ENCODE assay signal across 22 mouse cellular contexts in genomic region chr4:148837644-148838043, GRCm38 (mm10). TPM values are rescaled to one million over a fixed set of nuclear protein-coding genes. Genes with fewer than 3 reads are reported as not detected.
DNase-seq lines count a peak whose midpoint lies in the region; ATAC-seq and TF ChIP-seq lines count a peak whose summit lies in the region.
"Had no signal": no experiment of that assay in that cellular context is flagged by ENCODE, and none has a peak within 500 bp of the region (broad histone marks: within the 10 kb centered on the region; RNA-seq: fewer than 3 reads in every experiment).

No protein-coding gene starts in this region.

- H3K4me3 ChIP-seq in heart, adult 2 months: no peak overlapping the region
- no peak overlapping the region for H3K4me3 ChIP-seq in small intestine, adult 2 months (ENCODE audit: low read depth, low read length)
- H3K4me3 ChIP-seq: embryonic facial prominence, embryonic 12.5 days; erythroblast, embryonic 14.5 days; hindbrain, embryonic 12.5 days; left cerebral cortex, adult 2 months; liver, embryonic 15.5 days; lung, embryonic 15.5 days; midbrain, embryonic 15.5 days had no signal

- TF ChIP-seq CTCF in heart, adult 2 months (IDR thresholded peaks at IDR 0.05): no peak
- TF ChIP-seq CTCF in brain, embryonic 14.5 days (IDR thresholded peaks at IDR 0.05; ENCODE audit: borderline replicate concordance, extremely low read depth, insufficient read depth, insufficient read length): no peak
- TF ChIP-seq CTCF in small intestine, adult 2 months (IDR thresholded peaks at IDR 0.05; ENCODE audit: extremely low read depth, insufficient read length, insufficient replicate concordance, low read depth, low read length): no peak

- ATAC-seq in monocyte, adult 5-6 weeks (replicated peaks; ENCODE audit: insufficient number of reproducible peaks, low FRiP score, low TSS enrichment, poor library complexity, severe bottlenecking): no peak
- ATAC-seq: midbrain, embryonic 15.5 days had no signal

- peaks cover 33% of the 10 kb centered on the region for H3K4me1 ChIP-seq in heart, adult 2 months (ENCODE audit: control insufficient read depth, insufficient read depth, low read length)
- peaks cover 63% of the 10 kb centered on the region for H3K4me1 ChIP-seq in small intestine, adult 2 months (ENCODE audit: control insufficient read depth, insufficient read depth, insufficient read length, low read length)
- H3K4me1 ChIP-seq: liver, embryonic 15.5 days had no signal

- no peaks in the 10 kb centered on the region for H3K27me3 ChIP-seq in heart, adult 2 months (ENCODE audit: control insufficient read depth, insufficient read depth, low read length)
- H3K27me3 ChIP-seq in small intestine, adult 2 months (ENCODE audit: control insufficient read depth, insufficient read depth, low read length): no peaks in the 10 kb centered on the region
- H3K27me3 ChIP-seq: liver, embryonic 15.5 days; lung, embryonic 15.5 days had no signal

- 0 out of 2 replicates have a peak, but pooled peaks have one; percentile 33 for TF ChIP-seq EP300 in heart, adult 2 months (IDR thresholded peaks at IDR 0.05; ENCODE audit: insufficient read depth, low read depth, low read length)

- DNase-seq in cerebellum, postnatal 14 days: peak; percentile 58 to 63
- no peak for DNase-seq in cerebellum, adult 18-20 months
- no peak for DNase-seq in heart, adult 2 months
- DNase-seq in heart, postnatal 36 days: no peak
- DNase-seq in brain, embryonic 14.5 days (ENCODE audit: low read depth): peak; percentile 41
- DNase-seq: adrenal gland, postnatal 14 days; cerebellum, adult 9-10 months; kidney, adult 18-20 months; layer of hippocampus, adult 9-11 months; liver; thymus, adult 18-20 months; thymus, postnatal 4 days had no signal

- H3K9ac ChIP-seq in heart, adult 2 months (ENCODE audit: low read depth, low read length): no peak overlapping the region
- H3K9ac ChIP-seq: embryonic facial prominence, embryonic 12.5 days; hindbrain, embryonic 12.5 days; liver, embryonic 15.5 days; lung, embryonic 15.5 days; midbrain, embryonic 15.5 days had no signal

- peak overlapping the region; percentile 83; the same call in 1 of the 2 replicates for H3K27ac ChIP-seq in heart, adult 2 months
- peak overlapping the region; percentile 95 for H3K27ac ChIP-seq in small intestine, adult 2 months (ENCODE audit: insufficient read depth, low read depth, low read length)
- H3K27ac ChIP-seq: embryonic facial prominence, embryonic 12.5 days; hindbrain, embryonic 12.5 days; kidney, postnatal 0 days; left cerebral cortex, adult 2 months; liver, embryonic 15.5 days; midbrain, embryonic 15.5 days had no signal

- no peaks in the 10 kb centered on the region; the same call in none of the 2 replicates for H3K79me2 ChIP-seq in heart, adult 2 months (replicated peaks; ENCODE audit: control insufficient read depth, insufficient read depth, low read length)

- no peak for TF ChIP-seq POLR2A in heart, adult 2 months (IDR thresholded peaks at IDR 0.05; ENCODE audit: insufficient read depth, low read depth, low read length)
- no peak for TF ChIP-seq POLR2A in brain, embryonic 14.5 days (IDR thresholded peaks at IDR 0.05; ENCODE audit: borderline replicate concordance, extremely low read depth, insufficient read depth, insufficient read length, poor library complexity, severe bottlenecking)
- no peak for TF ChIP-seq POLR2A in small intestine, adult 2 months (IDR thresholded peaks at IDR 0.05; ENCODE audit: low read depth, low read length)

- peaks cover 2% of the 10 kb centered on the region; the same call in 1 of the 2 replicates for H3K36me3 ChIP-seq in heart, adult 2 months (ENCODE audit: control insufficient read depth, insufficient read depth, low read length)
- H3K36me3 ChIP-seq in small intestine, adult 2 months (ENCODE audit: control insufficient read depth, insufficient read depth, low read length): peaks cover 34% of the 10 kb centered on the region
- H3K36me3 ChIP-seq: embryonic facial prominence, embryonic 12.5 days; hindbrain, embryonic 12.5 days; liver, embryonic 15.5 days; lung, embryonic 15.5 days; midbrain, embryonic 15.5 days had no signal

- intact Hi-C loops in heart, adult 2 months (cut with DNase I): loop anchor here (2.0 to 10.0 kb wide), 3 partner anchors 41 to 627 kb away; no protein-coding TSS in a partner anchor
- intact Hi-C loops in heart, postnatal 36 days (cut with DNase I): loop anchor here (2.0 kb wide), 1 partner anchor 17 kb away; no protein-coding TSS in a partner anchor

- WGBS in heart, adult 2 months: 53% methylated on average over 6 of the region's 6 CpGs
- 28% methylated on average over 6 of the region's 6 CpGs for WGBS in small intestine, adult 2 months

RNA-seq across cellular contexts. Expression of gene Casz1, which starts 33.4 kb away (rescaled TPM):
- 10 to 100 TPM; 42.5 to 47.0 TPM for total RNA-seq in heart, adult 2 months (2021)
- polyA plus RNA-seq in heart, adult 2 months (2012; rRNA removed): 21.2 and 22.4 TPM in 2 replicates
- 10 to 100 TPM; 38.7 to 45.3 TPM for total RNA-seq in heart, postnatal 36 days (2021)
- 2.9 and 6.9 TPM in 2 replicates for polyA plus RNA-seq in brain, embryonic 14.5 days (2012; rRNA removed)
- polyA plus RNA-seq in small intestine, adult 2 months (2012; rRNA removed): 46.4 and 120 TPM in 2 replicates
- 3.6 to 9.8 TPM (median 7.5 TPM) in 3 replicates for total RNA-seq in monocyte, adult 5-6 weeks (2017)

Comparison
In these comparisons a context has a peak if more than half of its experiments do, and no peak if none do; other contexts are left out.
1. DNase-seq: peak in cerebellum, postnatal 14 days (2 of 2) and brain, embryonic 14.5 days (single experiment); none in cerebellum, adult 18-20 months (0 of 2), heart, adult 2 months (0 of 2) and heart, postnatal 36 days (0 of 2).